Mouse (Mus musculus) olfactory bulb, adult 2 months (tissue): Measurements from ENCODE around the gene Zfp39.

Source experiments
- CTCF ChIP-seq: fragments of 200-500 bp; IDR thresholded peaks from 2 replicates; pipeline ENCODE4 v1.5.1; 2012; ENCODE audit warnings: low read depth, mild to moderate bottlenecking, low read length, moderate library complexity; ENCODE audit not compliant: insufficient read depth
- POLR2A ChIP-seq: fragments of 200-500 bp; IDR thresholded peaks from 2 replicates; pipeline ENCODE4 v1.6.1; 2012; ENCODE audit warnings: mild to moderate bottlenecking, low read depth, low read length, moderate library complexity; ENCODE audit not compliant: insufficient read depth

DNA sequence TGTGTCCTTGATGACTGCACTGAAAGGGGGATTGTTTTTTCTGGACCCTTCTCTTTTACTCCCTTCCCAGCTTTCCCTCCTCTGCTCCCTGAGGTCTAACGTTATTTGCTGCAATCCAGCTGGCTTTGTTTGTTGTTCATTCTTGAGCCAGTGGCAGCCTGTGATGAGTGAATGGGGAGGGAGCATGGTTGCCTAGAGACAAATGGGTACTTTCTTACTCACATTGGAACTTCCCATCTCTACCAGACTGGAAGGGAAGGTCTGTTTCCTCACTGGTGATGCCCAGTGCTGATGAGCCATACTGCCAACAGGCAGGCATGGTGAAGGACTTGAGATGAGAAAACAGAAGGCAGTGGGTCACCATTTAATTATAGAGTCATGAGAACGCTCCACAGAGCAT is 54.3 kb downstream of the Zfp39 start:
- TF ChIP-seq CTCF (no peak), POLR2A (no peak)
